Mouse (Mus musculus) left cerebral cortex, postnatal 25 days (tissue): ENCODE measurements around the gene Rad1. TPM values are rescaled to one million over a fixed set of nuclear protein-coding genes. Genes with fewer than 3 reads are reported as not detected.
"Not testable (repeated sequence)": the region's sequence is repeated elsewhere in the genome, so short reads cannot be mapped to it uniquely, and the experiment has no call there.

Experiments used
- DNase-seq, 2 experiments: peaks; one replicate each; pipeline ENCODE4 v3.0.0; 2022; ENCODE audit warnings: low spot score in 2 of 2, mixed read lengths in 1 of 2
- intact Hi-C: fragments of 180-260 bp; cut with DNase I; formaldehyde crosslinking; loops from one replicate; pipeline ENCODE4 v1.15.1; 2025
- total RNA-seq, 2 experiments: library from RNA; stranded (reverse); gene quantifications; 2 replicates each; pipeline ENCODE4 v1.2.3; 2021

Rad1 gene
- total RNA-seq = 10 to 100 TPM; 12.8 to 13.1 TPM

- DNase-seq = peak; percentile 96 to 98
- intact Hi-C loops = loop anchor here (1.0 kb wide), 1 partner anchor 496 kb away; the partner anchor contains the start of gene Amacr
These were observed at the start of gene Rad1, which contains the start of gene Brix1 for GRCm38 (mm10) chr15:10485484-10486364. Gene Rad1 (plus strand): TSS chr15:10486018. Gene Brix1 (minus strand): TSS chr15:10485947.

GRCm38 (mm10) chr15:10436893-10437292 is 48.9 kb upstream of the Rad1 start:
- DNase-seq = peak in 1 of 2 experiments; percentile 38
- intact Hi-C loops = no loop called here

GRCm38 (mm10) chr15:10439963-10440362 is 45.9 kb upstream of the Rad1 start:
- no peak for DNase-seq
- intact Hi-C loops = loop anchor here (10.0 kb wide), 1 partner anchor 985 kb away; no protein-coding TSS in a partner anchor

DNA sequence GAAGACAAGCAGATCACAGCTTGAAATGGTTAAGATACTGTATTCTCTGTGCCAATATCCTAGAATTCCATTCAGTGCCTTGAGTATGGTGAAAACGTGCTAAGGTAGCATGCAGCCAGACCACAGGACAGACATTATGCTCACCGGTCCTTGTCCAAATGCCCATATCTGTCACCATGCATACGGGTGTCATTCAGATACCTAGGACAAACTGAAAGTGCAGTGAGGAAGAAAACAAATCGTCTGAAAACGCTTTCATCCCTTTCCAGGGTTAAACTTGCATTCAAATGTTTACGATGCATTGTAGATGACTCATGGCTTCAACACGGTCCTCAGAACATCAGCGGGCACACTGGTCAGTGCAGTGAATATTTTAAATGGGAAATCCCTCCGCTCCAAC is 44.3 kb upstream of the Rad1 start:
- intact Hi-C loops = loop anchor here (10.0 kb wide), 1 partner anchor 987 kb away; no protein-coding TSS in a partner anchor
- DNase-seq = no peak

DNA sequence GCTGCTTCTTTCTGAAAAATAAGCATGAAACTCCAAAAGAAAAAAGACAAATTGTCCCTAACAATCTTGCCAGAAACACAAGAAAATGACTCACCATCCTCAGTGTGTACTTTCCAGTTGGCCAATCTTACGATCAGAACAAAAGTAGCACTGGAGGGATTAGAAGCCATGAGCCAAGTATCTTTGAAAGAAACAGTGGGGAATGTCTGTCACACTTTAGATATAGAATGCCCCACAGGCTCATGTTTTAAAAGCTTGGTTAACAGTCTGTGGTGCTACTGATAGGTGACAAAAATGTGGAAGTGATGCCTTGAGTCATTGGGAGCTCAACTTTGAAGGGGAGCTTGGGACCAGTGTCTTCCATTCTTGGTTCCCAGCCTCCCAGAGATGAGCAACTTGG is 43.5 kb upstream of the Rad1 start:
- DNase-seq = no peak

DNA sequence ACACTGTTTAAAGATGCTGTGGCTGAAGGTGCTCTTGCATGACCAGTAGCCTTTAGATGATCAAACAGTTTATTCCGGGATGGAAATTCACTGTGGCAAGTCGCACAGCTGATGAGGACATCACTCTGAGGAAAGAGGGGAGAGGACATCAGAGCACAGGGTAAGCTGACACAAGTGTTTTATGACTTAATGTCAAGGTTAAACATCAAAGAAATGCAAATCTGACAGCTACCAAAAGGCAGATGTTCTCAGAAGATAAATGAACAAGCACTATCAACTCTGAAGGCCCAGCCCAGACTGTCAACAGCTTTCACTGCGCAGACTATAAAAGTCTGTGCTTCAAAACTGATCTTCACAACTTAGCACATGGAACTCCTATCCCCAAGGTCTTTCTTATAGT is 38.7 kb upstream of the Rad1 start:
- intact Hi-C loops = loop anchor here (10.0 kb wide), 1 partner anchor 992 kb away; no protein-coding TSS in a partner anchor
- DNase-seq = no peak

More for the DNA sequence above, 43.5 kb upstream of the Rad1 start:
- intact Hi-C loops = loop anchor here (10.0 kb wide), 1 partner anchor 987 kb away; no protein-coding TSS in a partner anchor

GRCm38 (mm10) chr15:10460986-10461385 is 24.8 kb upstream of the Rad1 start:
- intact Hi-C loops = loop anchor here (5.0 kb wide), 1 partner anchor 49 kb away; no protein-coding TSS in a partner anchor
- peak in 1 of 2 experiments; percentile 48 for DNase-seq

DNA sequence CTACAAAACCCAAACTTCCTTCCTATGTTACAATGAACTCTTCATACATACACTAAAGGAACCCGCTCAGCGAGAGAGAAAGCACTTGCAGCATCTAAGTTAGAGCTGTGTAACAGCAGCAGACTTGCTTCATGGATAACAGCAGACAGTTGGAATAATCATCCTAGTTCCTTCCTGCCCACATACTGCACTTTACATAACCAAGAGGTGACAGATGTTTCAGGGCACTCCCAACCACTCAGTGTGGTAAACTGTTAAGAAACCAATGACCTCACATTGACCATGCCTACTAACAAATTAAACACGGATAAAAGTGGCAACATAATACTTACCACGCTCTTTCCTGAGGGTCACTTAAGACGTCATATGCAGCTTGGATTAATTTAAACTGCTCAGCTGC is 22.3 kb upstream of the Rad1 start:
- intact Hi-C loops = loop anchor here (5.0 kb wide), 1 partner anchor 51 kb away; no protein-coding TSS in a partner anchor

DNA sequence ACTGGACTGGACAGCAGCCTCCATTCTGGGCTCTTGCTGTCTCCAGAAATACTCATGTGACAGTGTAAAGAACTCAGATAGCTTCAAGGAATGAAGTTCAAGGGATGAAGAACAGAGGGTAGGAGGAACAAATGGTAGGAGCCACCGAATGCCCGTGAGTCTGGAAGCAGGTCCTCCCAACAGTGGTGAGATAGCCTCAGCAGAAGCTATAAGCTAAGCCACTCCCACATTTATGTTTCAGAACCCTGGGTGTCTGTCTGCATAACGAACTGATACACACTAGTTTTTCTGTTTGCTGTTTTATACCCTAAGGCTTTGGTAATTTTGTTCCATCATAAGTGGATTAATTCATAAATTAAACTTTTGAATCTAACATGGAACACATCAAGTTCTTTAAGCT is 21.1 kb upstream of the Rad1 start:
- intact Hi-C loops = loop anchor here (5.0 kb wide), 1 partner anchor 52 kb away; no protein-coding TSS in a partner anchor
- DNase-seq = no peak

More for the DNA sequence above, 22.3 kb upstream of the Rad1 start:
- peak; percentile 20 to 79 for DNase-seq

GRCm38 (mm10) chr15:10468761-10469160 is 17.1 kb upstream of the Rad1 start:
- no peak for DNase-seq
- intact Hi-C loops = no loop called here

GRCm38 (mm10) chr15:10469641-10470150 is 16.1 kb upstream of the Rad1 start:
- DNase-seq = peak; percentile 13 to 38
- intact Hi-C loops = no loop called here

DNA sequence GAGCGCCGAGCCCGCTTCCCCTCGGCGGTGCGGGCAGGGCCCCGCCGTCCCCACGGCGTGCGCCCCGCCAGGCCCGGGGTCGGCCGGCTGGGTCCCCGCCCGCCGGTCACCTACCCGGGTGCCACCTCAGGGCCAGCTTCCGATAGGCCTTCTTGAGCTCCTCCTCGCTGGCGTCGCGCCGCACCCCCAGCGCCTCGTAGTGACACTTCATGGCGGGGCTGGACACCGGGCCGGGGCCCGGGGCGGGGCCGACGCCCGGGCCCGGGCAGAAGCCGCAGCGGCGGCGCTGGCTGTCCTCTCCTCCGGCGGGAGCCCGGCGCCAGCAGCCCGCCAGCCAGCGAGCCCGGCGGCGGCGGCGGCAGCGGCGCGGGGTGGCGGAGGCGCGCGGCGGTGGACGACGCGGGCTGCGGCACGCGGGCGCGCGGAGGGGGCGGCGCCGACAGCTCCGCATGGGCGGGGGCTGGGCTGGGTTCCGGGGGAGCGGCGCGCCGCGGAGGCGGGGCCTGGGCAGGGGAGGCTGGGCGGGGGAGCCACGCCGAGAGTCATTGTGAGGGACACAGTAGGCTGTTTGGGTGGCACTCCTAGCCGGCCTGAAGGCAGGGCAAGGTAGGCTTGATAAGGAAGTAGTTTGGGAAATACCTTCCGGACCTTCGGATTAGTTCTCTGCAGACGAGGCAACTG is 15.5 kb upstream of the Rad1 start, which contains the start of gene Dnajc21:
TSS of gene Dnajc21 (minus strand) at position 366 of the 681 bp plus-strand sequence.
- intact Hi-C loops = no loop called here
- peak; percentile 70 to 73 for DNase-seq

DNA sequence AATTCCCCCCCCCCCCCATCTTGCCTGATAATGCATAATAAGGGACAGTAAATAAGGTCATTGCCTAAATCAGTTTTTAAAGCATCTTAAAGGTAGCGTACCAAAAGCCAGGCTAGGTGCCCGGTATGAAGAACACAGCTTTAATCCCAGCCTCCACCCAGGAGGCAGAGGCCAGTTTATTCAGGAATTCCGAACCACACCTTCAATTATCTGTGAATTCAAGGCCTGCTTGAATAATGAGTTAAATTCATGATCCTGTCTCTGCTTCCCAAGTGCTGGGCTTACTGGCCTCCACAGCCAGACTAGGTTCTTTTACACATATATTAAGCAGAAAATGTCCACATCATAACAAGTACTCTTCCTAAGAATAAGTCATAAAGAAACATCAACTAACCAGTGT is 14.9 kb upstream of the Rad1 start:
- no peak for DNase-seq
- intact Hi-C loops = no loop called here

DNA sequence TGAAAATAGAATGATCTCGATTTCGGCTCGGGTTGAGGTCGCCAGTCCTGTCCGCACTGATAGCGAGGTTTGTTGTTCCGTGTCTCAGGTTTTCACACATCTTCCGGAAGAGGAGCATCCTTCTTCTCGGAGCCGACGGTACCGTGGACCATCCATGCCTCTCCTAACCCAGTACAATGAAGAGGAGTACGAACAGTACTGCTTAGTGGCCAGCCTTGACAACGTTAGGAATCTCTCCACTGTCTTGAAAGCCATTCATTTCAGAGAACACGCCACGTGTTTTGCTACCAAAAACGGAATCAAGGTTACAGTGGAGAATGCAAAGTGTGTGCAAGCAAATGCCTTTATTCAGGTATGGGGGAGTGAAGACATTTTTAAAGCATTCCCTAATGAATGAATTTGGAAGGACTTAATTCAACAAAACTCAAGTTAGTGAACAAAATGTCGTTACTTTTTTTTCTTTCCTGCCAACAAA is 584 bp downstream of the Rad1 start:
- intact Hi-C loops = loop anchor here (1.0 kb wide), 1 partner anchor 495 kb away; the partner anchor contains the start of gene Amacr
- DNase-seq = no peak

DNA sequence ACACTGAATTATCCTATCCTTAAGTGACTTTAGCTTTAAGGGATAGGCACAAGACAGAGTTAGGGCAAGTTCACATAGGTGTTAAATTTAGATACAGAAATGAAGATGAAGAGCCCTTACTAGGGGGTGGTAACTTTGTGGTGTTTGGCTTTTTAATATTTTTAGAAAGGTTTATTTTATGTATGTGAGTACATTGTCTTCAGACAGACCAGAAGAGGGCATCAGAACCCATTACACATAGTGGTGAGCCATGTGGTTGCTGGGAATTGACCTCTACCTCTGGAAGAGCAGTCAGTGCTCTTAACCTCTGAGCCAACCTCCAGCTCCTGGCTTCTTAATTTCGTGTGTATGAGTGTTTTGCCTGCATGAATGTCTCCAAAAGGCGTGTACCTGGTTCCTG is 1.4 kb downstream of the Rad1 start:
- intact Hi-C loops = no loop called here

DNA sequence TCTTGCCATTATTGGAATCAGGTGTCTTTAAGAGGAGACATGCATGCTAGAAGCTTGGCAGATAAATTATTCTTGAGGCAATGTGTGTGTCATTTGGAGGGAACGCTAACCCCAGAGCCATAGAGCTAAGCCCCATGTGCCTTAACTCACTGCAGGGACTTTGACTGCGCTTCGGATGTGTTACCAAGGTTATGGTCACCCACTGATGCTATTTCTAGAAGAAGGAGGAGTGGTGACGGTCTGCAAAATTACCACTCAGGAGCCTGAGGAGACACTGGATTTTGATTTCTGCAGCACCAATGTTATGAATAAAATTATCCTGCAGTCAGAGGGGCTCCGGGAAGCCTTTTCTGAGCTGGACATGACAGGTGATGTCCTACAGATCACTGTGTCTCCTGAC is 4.3 kb downstream of the Rad1 start:
- intact Hi-C loops = no loop called here
- DNase-seq = peak in 1 of 2 experiments; percentile 52

More for the DNA sequence above, 1.4 kb downstream of the Rad1 start:
- DNase-seq = no peak

DNA sequence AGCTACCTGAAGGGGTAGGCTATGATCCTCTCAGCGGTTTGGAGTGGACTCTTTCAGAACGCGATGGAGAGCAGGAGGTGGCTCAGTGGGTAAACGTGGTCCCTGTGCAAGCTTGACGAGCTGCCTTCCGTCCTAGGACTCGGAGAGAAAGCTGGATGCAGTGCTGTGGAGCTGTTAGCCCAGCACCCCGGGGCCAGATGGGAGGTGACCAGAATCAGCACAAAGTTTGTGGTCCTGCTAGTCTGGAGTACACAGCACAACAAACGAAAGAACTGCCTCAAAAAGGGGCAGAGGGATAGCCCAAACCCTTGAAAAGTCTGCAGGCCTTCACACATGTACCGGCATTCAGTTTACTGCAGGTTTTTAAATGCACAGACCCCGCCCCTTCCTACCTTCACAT is 10.1 kb downstream of the Rad1 start:
- no peak for DNase-seq
- intact Hi-C loops = no loop called here

GRCm38 (mm10) chr15:10496696-10497095 is 10.9 kb downstream of the Rad1 start:
- DNase-seq, intact Hi-C loops: not testable (repeated sequence)

- intact Hi-C loops = no loop called here
- DNase-seq = no peak
These were observed 13.8 kb downstream of the Rad1 start for GRCm38 (mm10) chr15:10499593-10499992.
